Mouse (Mus musculus) inflammation-experienced regulatory T-cells, adult 6 months (primary cell): ENCODE data around the gene Aen. TPM values are rescaled to one million over a fixed set of nuclear protein-coding genes. Genes with fewer than 3 reads are reported as not detected.

Experiments used
- ATAC-seq: one replicate; pipeline ENCODE4 v1.8.0; 2017
- polyA plus RNA-seq, 3 experiments: library from polyadenylated mRNA; unstranded; fragments of 100-300 nt; shearing (Covaris generic); gene quantifications; one replicate each; pipeline ENCODE4 v1.2.1; 2017

Gene Aen
- polyA plus RNA-seq, 3 experiments from 2014 or later, result 21.2 to 26.0 (median 21.2) TPM

- no peak for ATAC-seq
Observed at GRCm38 (mm10) chr7:78895021-78895652, 517 bp upstream of the Aen start.

- no peak for ATAC-seq
Observed at GRCm38 (mm10) chr7:78897567-78897966, 1.9 kb downstream of the Aen start.

- no peak for ATAC-seq
Observed at GRCm38 (mm10) chr7:78903174-78903870, 7.7 kb downstream of the Aen start.

- ATAC-seq, result no peak
Observed at GRCm38 (mm10) chr7:78904175-78904574, 8.5 kb downstream of the Aen start.

GRCm38 (mm10) chr7:78909026-78909425 lies 13.4 kb downstream of the Aen start:
- ATAC-seq, result no peak

GRCm38 (mm10) chr7:78910336-78911098 lies 14.9 kb downstream of the Aen start:
- ATAC-seq, result no peak

GRCm38 (mm10) chr7:78911209-78911608 lies 15.6 kb downstream of the Aen start:
- ATAC-seq, result no peak

- ATAC-seq, result peak; percentile 75
Observed at GRCm38 (mm10) chr7:78912253-78912973, 16.8 kb downstream of the Aen start.

GRCm38 (mm10) chr7:78912974-78913474 lies 17.4 kb downstream of the Aen start, which contains the start of gene Isg20:
TSS of gene Isg20 (plus strand) at chr7:78913424.
- no peak for ATAC-seq

GRCm38 (mm10) chr7:78913649-78914544 lies 18.2 kb downstream of the Aen start:
- ATAC-seq, result peak; percentile 85

GRCm38 (mm10) chr7:78914545-78914845 lies 18.8 kb downstream of the Aen start:
- no peak for ATAC-seq

- ATAC-seq, result no peak
Observed at GRCm38 (mm10) chr7:78914896-78915510, 19.3 kb downstream of the Aen start.

- ATAC-seq, result no peak
Observed at GRCm38 (mm10) chr7:78918686-78919085, 23.0 kb downstream of the Aen start.

- no peak for ATAC-seq
Observed at GRCm38 (mm10) chr7:78922506-78922905, 26.9 kb downstream of the Aen start.

GRCm38 (mm10) chr7:78924300-78924699 lies 28.6 kb downstream of the Aen start:
- peak; percentile 74 for ATAC-seq

GRCm38 (mm10) chr7:78924796-78925195 lies 29.1 kb downstream of the Aen start:
- no peak for ATAC-seq

GRCm38 (mm10) chr7:78925680-78926079 lies 30.0 kb downstream of the Aen start:
- ATAC-seq, result no peak

- no peak for ATAC-seq
Observed at GRCm38 (mm10) chr7:78926156-78926555, 30.5 kb downstream of the Aen start.

- ATAC-seq, result no peak
Observed at GRCm38 (mm10) chr7:78927266-78927665, 31.6 kb downstream of the Aen start.

GRCm38 (mm10) chr7:78938957-78939602 lies 43.4 kb downstream of the Aen start:
- no peak for ATAC-seq

GRCm38 (mm10) chr7:78940971-78941370 lies 45.3 kb downstream of the Aen start:
- no peak for ATAC-seq
